Mouse (Mus musculus): ENCODE measurements at regions not wholly inside any gene's neighbourhood (a gene's known extent, or its start where the extent isn't known, plus 50 kb on each side); places are given as distances from the start of the nearest gene placed in this dataset.

DNA sequence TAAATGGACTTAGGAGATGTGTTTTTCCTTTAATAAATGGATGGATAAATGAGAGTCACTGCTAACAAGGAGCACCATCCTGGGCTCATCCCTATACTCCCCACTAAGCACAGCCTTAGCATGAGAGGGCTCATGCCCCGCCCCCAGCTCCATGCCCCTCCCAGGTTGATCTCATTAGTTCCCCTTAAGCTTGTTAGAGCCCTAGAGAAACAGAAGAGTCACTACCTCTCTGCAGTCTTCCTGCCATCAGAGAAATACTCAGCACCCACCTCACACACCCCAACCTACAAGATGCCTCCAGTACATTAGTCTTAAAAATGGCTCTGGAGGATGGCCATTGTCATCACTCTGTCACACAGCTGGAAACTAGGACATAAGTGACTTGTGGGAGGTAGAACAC is 202.8 kb upstream of the Hnrnpa3 start:
- no peak for DNase-seq

DNA sequence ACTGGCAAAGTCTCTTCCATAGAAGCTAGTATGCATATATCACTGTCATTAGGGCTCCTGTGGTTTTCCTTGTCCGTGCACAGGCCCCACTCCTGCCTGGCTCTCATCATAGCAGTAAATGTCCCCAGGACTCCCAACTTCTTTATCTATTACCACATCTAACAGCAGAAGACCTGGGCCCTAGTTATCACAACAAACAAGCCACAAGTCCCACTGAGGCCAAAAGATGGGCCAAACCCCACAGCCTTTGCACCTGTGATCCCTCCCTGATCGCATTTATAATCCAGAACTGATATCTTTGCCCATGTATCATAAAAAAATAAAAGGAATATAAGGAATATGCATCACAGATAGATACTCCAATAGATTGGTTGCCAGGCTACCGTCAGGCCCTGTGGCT is 201.6 kb upstream of the Hnrnpa3 start:
- DNase-seq, result no peak

DNA sequence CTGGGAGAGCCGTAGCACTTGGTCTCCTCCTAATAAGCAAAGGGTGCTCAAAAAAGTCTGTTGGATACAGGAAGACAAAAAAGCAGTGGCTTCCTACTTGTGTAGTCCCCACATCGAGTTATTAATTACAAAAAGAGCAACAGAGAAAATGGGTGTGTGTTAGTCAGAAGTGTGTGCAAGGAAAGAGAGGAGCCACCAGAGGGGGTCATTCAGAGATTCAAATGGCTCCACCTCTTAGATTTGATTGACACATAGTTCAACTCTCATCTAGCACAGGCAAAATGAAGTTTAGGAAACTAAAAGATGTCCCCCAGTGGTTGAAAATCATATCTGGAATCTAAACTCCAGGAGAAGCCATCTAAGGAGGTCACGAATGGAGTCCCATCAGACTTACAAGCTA is 200.2 kb upstream of the Hnrnpa3 start:
- DNase-seq, result no peak

DNA sequence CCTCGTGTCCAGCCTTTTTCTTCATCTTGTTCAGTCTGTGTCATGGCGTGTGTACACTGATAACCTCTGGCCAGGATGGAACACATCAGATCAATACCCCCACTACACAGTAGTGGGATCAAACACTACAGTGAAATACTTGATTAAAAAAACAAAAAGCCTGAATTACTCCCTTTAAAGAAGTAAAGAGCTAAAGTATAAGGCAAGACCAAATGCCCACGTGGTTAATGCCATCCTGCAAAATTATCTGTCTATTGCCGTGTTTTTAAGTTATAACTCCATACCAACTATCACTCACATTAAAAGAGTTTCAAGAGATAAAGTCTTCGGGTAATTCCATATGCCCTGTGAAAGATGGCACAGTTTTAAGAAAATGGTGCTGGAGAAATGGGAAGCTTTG is 198.6 kb upstream of the Hnrnpa3 start:
- no peak for DNase-seq

DNA sequence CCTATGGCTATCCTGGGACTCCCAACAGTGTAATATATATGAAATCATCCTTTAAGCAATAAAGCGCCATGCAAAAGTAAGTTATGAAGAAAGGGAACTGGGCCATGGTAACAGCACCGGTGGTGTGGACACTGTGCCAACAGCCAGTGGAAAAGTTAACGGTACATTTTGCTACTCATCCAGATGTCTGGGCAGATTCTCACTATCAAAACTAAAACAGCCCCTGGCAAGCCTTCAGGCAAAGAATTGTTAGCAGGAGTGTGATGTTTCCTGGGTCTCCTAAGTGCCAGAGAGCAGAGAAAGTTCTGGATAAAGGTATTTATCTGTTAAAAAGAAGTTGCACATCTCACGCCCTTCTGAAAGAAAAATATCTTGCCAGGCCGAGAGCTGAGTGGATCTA is 198.0 kb upstream of the Hnrnpa3 start:
- DNase-seq, result no peak

DNA sequence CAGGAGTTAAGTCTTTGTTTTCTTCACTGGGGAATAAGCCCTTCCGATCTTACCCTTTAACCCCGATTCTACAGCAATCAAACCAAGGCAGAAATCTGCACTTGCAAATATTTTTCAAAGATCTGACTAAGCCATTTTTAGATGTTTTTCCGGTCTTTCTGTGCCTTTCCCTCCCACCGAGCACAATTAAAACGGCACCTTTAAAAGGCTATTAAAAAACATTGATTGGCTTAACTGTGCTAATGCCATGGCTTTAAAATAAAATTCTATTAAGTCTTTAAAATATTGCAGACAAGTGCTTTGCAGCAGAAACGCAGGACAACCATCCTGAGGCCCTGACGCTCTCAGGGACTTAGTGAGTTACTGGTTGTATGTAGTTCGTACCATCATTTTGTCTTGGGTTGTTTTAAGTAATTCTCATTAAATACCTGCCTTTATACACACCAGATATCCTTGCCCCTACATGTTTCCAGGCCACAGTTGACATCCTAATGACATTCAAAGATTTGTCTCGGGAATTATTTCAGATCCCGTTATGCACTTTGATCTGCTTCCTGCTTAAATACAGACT is 197.6 kb upstream of the Hnrnpa3 start:
- DNase-seq, result no peak

DNA sequence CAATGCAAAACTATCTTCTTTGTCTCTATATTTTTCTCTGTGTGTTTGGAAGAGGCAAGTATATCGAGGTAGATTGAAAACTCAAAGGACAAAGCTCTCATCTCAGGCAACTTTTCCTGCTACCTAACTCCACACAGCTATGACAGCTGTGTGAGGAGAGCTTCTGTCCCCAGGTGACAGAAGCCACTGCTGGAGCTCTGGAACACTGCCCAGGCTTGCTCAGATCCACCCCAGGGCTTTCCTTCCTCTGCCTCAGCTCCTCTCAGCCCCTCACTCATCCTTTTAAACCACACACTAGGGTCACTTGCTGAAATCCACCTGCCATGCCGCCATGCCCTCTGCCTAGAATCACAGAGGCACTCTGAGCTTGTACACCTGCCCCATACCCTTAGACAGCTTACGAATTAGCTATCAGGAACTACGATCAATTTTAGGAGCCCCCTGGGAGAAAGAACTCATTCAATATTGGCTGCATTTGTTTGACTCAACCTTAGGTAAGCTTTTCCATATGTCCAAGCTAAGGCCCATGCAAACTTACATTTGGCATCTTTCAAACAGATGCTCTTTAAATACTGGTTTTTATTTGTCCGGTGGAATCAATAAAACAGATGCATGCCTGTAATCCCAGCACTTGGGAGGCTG is 196.9 kb upstream of the Hnrnpa3 start:
- no peak for DNase-seq

DNA sequence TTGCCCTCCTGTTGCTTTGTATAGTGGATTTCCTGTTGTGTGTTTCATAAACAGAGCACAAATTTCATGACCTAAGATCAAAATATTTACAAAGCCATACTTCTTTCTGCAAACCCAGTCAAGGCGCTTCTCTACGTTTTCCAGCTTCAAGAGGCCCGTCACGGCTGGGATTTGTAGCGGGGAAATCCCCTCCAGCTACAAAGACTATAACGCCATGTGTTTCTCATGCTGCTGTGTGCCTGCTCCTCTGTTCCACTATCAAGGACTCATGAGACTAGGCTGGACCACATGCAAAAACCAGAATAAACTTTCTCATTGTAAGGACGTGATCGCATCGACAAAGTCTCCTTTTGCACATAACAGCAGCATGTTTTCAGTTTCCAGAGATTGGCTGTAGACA is 196.0 kb upstream of the Hnrnpa3 start:
- DNase-seq, result no peak

DNA sequence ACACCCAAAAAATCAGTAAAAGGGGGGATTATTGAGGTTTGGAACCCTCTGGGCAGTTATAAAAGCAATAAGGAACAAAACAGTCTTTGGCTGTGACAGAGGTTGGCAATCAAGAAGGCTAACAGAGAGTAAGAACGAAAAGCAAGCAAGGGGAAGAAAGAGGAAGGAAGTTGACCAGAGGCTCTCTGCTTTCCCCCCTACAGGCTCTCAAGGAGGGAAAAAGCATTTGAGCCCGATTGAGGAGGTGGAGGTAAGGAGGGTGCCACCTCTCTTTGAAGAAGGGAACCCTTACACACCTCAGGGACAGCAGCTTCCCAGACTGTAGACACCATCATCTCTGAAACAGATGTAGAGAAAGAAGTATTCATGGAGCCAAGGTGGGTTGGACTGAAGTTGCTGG is 194.6 kb upstream of the Hnrnpa3 start:
- no peak for DNase-seq

DNA sequence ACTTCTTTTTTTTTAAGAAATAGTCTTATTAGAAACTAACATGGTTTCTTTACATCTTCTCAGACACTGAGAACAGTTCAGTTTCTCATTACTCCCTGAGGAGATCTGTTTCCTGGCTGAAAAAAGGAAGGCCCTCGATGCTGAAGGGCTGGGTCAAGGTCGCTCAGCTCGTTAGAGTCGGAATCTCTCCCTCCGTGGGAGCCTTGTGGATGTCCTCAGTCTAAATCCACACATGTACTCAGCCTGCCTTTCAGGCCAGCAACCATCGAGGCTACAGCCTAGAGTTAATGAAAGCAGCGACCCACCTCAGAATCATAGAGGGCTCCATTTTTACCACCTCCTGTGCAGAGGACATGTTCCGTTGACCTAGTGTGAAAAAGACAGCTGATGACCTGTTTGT is 190.2 kb upstream of the Hnrnpa3 start:
- no peak for DNase-seq

DNA sequence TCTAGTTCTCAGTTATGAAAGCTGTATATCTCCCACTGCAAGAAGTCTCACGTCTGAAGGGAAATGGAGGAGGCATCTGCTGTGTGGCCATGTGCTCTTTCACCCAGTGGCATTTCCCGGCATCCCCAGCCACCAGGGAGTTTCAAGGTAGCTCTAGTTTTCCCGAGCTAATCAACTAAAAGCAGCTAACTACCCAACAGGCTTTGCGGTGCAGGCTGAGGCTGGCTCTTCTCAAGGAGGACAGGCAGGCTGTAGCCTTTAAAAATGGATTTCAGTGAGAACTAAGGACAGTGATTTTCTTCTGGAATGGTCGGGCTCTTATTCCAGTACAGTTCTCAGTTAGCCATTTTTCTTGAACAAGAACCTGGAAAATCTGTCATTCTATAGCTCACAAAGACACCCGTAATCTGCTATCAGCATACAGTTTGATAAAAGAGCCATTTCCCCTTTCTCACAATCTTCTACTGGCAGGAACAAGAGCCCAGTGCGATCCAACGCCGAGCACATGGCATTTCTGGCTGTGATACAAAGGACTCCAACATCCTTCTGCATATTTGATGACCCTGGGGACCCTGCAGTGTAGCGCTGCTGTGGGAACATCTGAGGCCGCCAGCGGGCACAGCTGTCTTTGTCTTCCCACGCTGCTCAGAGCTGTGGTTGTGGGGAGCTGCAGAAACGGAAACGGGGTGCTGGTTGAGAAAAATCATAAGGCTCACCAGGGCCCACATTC is 188.9 kb upstream of the Hnrnpa3 start:
- DNase-seq, result peak; percentile 13 to 43

DNA sequence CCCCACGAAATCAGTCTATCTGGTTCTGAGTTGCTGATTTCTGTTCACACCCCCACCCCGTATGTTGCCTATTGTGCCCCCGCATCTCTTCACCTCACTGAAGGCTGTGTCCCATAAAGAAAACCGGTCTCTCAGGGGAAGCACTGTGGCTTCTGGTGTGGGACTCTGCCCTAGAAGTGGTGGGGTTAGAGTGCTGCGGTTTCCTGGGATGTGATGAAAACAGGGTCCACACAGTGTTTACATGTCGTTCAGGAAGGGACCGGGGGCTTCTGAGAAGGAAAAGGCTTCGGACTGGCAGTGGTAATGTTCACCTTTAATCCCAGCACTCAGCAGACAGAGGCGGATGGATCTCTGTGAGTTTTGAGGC is 188.4 kb upstream of the Hnrnpa3 start:
- DNase-seq, result no peak

DNA sequence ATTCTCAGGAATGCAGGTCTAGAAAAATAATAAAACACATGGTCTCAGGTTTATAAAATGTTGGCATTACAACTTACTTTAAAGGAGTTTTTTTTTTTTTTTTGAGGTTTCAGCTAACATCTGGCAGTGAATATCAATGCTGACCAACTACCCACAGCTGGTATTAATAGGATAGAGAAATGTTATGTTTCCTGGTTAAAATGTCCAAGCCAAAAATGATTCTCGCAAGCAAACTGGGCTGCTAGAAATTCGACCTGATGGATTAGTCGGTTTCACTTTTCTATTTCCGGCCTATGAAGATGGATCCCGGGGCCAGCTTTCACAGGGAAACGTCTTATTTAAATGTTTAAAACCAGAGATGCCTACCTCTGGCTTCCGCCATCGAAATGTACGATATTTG is 186.6 kb upstream of the Hnrnpa3 start:
- DNase-seq, result no peak

DNA sequence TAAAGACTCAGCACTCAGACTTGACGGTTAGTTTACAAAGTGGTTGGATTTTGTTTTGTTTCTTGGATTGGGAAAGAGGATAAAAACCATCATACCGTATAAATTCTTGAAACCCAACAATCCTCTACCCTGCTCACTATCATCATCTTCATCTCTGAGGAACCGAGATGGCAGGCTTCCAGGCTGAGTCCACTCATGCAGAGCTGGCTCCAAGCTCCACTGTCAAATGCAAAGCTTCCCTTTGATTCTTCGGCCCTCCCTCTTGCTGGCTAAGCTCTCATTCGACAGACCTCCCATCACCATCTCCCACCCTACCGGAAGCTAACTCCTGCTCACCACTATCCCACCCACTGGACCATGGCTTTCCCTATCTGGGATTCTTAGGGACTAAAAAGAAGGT is 184.6 kb upstream of the Hnrnpa3 start:
- DNase-seq, result no peak

DNA sequence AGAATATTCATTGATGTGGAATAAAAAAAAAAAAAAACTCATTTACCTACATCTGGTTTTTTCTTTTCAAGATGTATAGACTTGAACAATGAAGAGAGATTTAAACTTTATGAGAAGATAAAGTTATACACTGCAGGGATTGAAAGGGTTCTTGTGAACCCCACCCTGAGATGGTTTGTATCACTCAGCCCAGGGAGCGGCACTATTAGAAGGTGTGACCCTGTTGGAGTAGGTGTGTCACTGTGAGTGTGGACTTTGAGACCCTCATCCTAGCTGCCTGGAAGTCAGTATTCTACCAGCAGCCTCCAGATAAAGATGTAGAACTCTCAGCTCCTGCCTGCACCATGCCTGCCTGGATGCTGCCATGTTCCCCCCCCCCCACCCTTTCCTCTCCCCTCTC is 182.7 kb upstream of the Hnrnpa3 start:
- no peak for DNase-seq

DNA sequence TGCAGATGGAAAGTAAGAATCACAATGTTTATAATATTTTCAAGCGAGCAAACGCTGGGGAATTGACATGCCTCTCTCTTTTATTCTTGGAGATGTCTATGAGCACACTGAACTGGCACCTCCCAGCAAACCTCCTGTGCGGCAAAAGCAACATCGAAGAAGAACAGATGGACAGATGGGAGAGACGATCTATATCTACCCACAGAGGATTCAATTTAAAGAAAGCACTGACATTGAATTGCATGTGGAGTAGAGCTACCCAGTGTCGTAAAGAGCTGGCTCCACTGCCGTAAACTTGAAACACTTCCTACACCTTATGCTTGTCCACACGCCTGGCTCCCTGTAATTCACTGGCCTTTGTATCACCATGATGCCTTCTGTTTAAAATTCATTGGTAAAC is 182.0 kb upstream of the Hnrnpa3 start:
- no peak for DNase-seq

DNA sequence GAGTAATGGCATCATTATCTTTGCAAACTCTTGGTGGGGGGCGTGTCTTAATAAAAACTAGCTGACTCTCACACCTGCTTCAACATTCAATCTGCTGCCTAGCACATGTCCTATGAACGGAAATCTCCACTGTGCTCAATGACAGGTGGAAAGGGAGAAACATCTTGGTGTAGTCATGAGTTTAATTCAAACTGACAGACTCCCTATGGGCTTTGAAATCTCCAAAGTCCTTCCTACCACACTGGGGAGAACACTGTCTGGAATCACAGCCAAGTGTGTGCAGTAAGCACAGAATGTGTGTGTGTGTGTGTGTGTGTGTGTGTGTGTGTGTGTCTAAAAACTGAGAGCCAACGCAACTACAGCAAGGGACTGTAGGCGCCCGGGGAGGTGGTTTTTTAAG is 179.5 kb upstream of the Hnrnpa3 start:
- DNase-seq, result no peak

DNA sequence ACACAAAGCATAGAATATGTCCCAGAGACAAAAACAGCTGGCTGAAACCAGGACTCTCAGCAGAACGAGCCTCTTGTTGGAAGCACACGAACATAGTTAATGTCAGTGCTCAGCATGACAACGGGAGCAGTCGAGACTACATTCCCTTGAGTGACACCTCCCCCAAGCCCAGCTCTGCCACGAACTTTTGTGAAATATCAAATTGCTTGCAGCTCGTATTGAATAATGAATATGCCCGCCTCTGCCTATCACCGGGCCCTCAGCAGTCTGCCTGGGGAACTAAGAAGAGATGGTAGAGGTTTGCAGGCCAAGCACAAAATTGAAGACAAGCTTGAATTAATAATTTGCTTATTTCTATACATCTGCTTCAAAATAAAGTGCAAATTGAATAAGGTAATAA is 177.2 kb upstream of the Hnrnpa3 start:
- DNase-seq, result no peak

DNA sequence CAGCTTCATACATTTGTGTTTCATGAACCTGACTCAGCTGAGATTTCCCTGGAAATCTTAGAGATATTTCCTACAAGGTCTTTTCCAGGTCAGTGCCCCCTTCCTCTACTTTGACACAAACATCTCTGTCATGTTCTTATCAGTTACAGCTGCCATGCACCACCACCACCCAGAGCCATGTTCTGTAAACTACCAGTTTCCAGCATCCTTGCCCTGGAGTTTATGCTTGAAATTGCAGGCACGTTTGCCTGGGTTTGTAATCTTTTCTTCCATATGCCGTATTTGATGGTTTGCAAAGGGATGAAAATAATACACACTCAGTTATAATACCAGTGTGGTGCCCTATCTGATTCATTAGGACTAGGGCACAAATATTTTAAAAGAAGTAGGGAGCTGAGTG is 176.6 kb upstream of the Hnrnpa3 start:
- DNase-seq, result no peak

DNA sequence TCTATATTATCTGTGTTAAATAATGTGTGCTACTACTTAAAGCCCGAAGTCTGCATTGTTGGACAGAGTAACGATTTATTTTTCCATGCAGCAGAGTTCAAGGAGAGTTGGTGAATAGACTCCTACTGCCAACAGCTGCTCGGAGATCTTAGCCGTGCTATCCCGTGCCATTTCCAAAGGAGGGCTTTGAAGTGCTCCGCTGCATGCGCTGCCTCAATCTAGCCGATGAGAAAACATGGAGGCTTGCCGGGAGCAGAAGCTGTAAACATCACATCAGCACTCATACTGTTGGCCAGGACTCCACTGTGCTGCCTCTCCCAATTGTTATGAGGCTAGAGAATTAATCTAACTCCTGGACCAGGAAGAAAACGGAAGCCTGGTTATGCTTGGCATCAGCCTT is 174.1 kb upstream of the Hnrnpa3 start:
- DNase-seq, result peak; percentile 6 to 11

DNA sequence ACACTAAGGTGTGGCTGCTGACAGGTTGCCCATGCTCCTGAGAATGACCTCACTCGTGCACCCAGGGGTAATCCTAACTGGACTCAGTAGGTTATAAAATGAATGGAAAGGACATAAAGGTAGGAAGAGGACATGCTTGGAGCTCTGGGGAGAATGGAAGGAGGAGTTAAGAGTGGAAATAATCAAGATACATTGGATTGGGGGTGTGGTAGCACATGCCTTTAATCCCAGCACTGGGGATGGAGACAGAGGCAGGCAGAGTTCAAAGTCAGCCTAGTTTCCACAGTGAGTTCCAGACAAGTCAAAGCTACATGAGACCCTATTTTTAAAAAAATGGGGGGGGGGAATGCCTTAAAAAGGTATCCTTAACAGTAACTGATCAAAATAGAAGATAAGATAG is 167.9 kb upstream of the Hnrnpa3 start:
- DNase-seq, result no peak

DNA sequence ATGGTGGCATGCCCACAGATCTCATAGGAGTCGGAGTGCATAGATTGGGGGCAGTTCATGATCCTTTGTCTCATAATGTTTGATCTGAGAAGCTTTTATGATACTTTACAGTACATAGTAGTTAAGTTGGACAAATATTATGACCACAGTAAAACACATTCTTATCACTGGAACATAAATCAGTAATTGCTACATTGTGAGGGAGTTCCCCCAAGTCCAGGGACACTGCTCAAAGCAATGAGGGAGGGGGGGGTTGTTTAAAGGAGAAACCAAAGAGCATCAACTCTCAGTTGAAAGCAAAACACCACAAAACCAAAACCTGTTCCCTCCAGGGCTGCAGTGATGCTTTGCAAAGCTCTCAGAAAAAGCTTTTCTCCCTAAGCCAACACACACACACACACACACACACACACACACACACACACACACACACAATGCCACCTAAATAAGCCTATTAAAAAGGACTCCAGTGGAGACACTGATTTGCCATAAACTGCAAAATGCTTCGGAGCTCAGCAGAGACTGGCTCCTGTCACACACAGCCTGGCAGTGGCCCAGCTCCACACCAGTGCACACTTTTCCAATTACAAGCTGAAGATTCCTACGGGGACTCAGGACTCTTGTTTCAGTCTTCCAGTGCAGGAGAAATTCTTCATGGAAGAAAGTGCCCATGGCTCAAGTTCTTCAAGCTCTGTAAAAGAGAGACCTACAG is 167.1 kb upstream of the Hnrnpa3 start:
- DNase-seq, result peak; percentile 21 to 29

DNA sequence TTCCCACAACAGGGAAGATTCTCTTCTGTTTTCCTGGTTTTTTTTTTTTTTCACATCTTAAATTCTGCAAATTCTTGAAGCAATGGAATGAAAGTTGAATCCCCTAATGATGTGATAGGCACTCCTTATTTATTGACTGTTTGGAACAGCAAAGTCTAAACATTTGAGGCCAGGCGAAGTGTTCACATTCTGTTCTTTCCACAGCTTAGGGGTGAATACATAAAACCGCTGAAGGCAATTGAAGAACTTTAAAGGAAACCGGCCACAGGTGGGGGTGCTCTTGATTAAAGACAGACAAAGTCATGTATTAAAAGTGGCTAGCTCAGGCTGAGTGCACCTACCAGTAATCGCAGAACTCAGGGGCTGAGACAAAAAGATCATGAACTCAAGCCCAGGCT is 166.6 kb upstream of the Hnrnpa3 start:
- no peak for DNase-seq
